Mouse (Mus musculus) frontal cortex, postnatal 10 days (tissue): Measurements from ENCODE around the gene Lrrfip2.

ENCODE experiments used
- DNase-seq, 2 experiments: peaks; one replicate each; pipeline ENCODE4 v3.0.0; 2022; ENCODE audit warnings: low spot score in 2 of 2, mixed read lengths in 1 of 2

Gene Lrrfip2

GRCm38 (mm10) chr9:111221580-111221979 is 104.2 kb downstream of the Lrrfip2 start:
- no peak for DNase-seq

GRCm38 (mm10) chr9:111223406-111223805 is 106.0 kb downstream of the Lrrfip2 start:
- no peak for DNase-seq

- no peak for DNase-seq
Observed at GRCm38 (mm10) chr9:111228446-111228845, 111.1 kb downstream of the Lrrfip2 start.

- DNase-seq = no peak
Observed at GRCm38 (mm10) chr9:111234701-111235100, 117.3 kb downstream of the Lrrfip2 start.

GRCm38 (mm10) chr9:111237726-111238125 is 120.3 kb downstream of the Lrrfip2 start:
- DNase-seq = no peak

- DNase-seq = no peak
Observed at GRCm38 (mm10) chr9:111239821-111240220, 122.4 kb downstream of the Lrrfip2 start.

- DNase-seq = no peak
Observed at GRCm38 (mm10) chr9:111243384-111243783, 126.0 kb downstream of the Lrrfip2 start.

GRCm38 (mm10) chr9:111245546-111245945 is 128.2 kb downstream of the Lrrfip2 start:
- DNase-seq = no peak

- DNase-seq = no peak
Observed at GRCm38 (mm10) chr9:111247682-111248246, 130.4 kb downstream of the Lrrfip2 start.

- no peak for DNase-seq
Observed at GRCm38 (mm10) chr9:111252161-111252869, 134.9 kb downstream of the Lrrfip2 start.

GRCm38 (mm10) chr9:111260360-111260985 is 143.1 kb downstream of the Lrrfip2 start:
- DNase-seq = peak in 1 of 2 experiments; percentile 24

- DNase-seq = no peak
Observed at GRCm38 (mm10) chr9:111261356-111261755, 144.0 kb downstream of the Lrrfip2 start.

GRCm38 (mm10) chr9:111267998-111268397 is 150.6 kb downstream of the Lrrfip2 start:
- DNase-seq = no peak

- no peak for DNase-seq
Observed at GRCm38 (mm10) chr9:111270606-111271005, 153.2 kb downstream of the Lrrfip2 start.

- DNase-seq = no peak
Observed at GRCm38 (mm10) chr9:111271056-111271433, 153.7 kb downstream of the Lrrfip2 start.

GRCm38 (mm10) chr9:111271434-111272160 is 154.2 kb downstream of the Lrrfip2 start, which contains the start of the genes Mlh1 and Epm2aip1:
Mlh1 (minus strand) TSS chr9:111271791.
Epm2aip1 (plus strand) TSS chr9:111271929.
- DNase-seq = peak; percentile 98 to 99

GRCm38 (mm10) chr9:111272356-111272755 is 155.0 kb downstream of the Lrrfip2 start:
- peak in 1 of 2 experiments; percentile 30 for DNase-seq

- DNase-seq = no peak
Observed at GRCm38 (mm10) chr9:111272996-111273785, 155.8 kb downstream of the Lrrfip2 start.

- no peak for DNase-seq
Observed at GRCm38 (mm10) chr9:111273958-111274357, 156.6 kb downstream of the Lrrfip2 start.

GRCm38 (mm10) chr9:111275156-111275555 is 157.8 kb downstream of the Lrrfip2 start:
- DNase-seq = no peak
